Mouse (Mus musculus) retina, adult 2 months (tissue): ENCODE results near the gene Styx.
A peak's percentile ranks its signal among the peaks of the same experiment; 100 is the strongest.

Experiments
- DNase-seq: peaks from one replicate; pipeline ENCODE4 v3.0.0-alpha.2; 2012; ENCODE audit warnings: low read depth, low spot score

Styx gene

DNA sequence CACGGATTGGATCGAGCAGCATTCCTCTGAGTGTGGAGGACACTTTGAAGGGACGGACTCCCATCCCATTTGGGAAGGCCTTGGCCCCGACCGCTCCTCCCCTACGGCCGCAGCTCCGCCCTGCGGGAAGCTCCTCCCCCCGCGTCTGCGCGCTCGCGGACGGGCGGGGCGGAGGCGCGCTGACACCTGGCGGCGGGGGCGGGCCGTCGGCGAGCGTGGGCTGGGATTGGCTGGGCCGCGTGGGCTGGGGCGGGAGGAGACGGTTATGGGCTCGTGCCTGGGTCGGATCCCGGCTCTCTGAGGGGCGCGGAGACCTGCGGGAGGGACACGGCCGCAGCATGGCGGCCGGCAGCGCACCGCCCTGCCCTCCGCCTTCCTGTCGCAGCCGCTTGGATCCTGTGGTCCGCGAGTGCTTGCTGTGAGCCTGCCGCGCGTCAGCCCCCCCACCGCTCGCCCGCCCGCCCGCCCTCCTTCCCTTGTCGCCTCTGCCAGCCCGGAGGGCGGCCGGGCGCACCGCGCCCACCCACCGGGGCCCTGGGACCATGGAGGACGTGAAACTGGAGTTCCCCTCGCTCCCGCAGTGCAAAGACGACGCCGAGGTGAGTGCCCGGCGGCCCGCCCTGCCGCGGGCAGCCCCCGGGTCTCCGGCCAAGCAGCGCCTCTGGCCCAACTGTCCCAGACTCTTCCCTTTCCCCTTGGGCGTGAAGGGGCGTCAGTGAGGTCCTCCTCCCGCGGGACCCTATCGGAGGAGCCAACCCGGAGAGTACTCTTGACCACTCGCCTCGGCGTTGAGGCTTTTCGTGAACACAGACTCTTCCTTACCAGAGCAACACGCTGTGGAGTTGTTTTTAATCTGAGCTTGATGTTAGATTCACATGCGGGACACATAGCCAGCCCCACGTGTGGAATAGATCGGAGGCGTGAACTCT lies at the start of gene Styx:
Gene Styx, plus strand, starts transcription at position 163 of the 929 bp plus-strand sequence.
- DNase-seq = peak; percentile 80

DNA sequence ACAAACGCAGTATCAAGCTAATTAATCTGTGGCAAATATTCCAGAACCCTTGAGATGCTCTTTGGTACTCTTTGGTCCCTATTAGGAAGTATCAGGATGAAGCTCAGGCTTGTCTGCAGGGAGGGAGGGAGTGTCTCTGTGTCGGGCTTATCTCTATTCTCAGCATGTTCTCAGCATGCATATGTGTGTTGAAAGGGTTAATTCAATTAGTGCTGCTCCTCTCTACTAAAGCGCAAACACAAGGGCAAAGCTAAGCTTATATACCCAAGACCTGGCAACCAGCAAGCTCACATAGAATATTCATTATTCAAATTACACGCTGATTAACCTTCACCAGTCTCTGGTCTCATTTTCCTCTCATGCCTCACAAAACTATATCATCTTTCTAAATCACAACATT lies 47.0 kb upstream of the Styx start:
- DNase-seq = no peak

GRCm38 (mm10) chr14:45304389-45304788 lies 46.5 kb upstream of the Styx start:
- DNase-seq = no peak

GRCm38 (mm10) chr14:45305852-45306251 lies 45.0 kb upstream of the Styx start:
- DNase-seq = no peak

DNA sequence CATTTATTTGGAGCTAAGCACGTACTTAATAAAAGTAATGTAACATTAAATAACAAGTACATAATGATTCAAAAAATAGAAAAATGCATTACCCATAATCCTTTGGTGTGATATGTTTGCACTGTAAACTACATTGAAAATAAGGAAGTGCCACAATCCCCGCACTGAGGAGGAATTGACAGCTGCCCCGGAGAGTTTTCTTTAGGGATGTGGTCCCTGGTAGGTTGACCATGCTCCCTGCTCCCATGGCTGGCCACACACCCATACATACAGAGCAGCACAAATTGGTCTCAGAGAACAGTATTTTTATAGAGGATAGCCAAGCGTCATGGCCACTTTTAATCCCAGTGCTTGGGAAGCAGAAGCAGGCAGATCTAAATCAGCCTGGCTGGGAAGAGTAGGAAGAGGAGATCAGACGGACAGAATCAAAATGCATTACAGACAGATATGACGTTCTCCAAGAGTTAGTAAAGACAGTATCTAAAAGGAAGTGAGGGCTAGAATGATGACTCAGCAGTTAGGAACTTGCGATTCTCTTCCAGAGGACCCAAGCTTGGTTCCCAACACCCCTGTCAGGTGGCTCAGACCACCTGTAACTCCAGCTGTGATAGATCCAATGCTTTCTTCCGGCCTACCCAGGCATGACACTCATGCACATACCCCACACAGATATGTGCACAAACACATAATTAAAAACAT lies 43.1 kb upstream of the Styx start:
- no peak for DNase-seq

GRCm38 (mm10) chr14:45309646-45310045 lies 41.2 kb upstream of the Styx start:
- DNase-seq = no peak

GRCm38 (mm10) chr14:45310101-45310500 lies 40.8 kb upstream of the Styx start:
- no peak for DNase-seq

- no peak for DNase-seq
These were observed 34.0 kb upstream of the Styx start for GRCm38 (mm10) chr14:45316927-45317326.

DNA sequence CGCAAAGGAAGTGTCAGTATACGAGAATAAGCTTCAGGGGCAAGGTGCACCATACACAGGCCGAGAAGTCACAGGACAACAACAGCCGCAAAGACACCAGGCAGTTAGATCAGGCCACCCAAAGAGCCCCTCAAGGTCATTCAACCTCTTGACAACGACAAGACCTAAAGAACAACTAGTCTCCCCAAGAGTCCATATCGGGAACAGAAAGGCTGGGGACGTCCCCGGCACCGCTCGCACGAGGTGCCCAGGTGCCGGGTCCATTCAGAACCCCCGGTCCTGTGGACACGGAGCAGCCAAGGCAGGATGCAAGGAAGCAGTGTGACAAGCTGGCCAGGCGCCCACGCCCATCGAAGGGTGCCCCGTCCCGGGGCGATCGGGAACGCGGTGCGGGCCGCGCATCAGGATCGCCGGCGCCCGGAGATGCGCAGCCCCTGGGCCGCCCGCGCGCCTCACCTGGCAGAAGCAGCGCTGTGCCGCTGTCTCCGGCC lies 32.9 kb upstream of the Styx start:
- DNase-seq = no peak

GRCm38 (mm10) chr14:45318426-45319236 lies 32.3 kb upstream of the Styx start, which contains the start of gene Ero1l:
TSS of gene Ero1l (minus strand) at chr14:45318771.
- DNase-seq = peak; percentile 75

- no peak for DNase-seq
These were observed 31.7 kb upstream of the Styx start for GRCm38 (mm10) chr14:45319237-45319610.

DNA sequence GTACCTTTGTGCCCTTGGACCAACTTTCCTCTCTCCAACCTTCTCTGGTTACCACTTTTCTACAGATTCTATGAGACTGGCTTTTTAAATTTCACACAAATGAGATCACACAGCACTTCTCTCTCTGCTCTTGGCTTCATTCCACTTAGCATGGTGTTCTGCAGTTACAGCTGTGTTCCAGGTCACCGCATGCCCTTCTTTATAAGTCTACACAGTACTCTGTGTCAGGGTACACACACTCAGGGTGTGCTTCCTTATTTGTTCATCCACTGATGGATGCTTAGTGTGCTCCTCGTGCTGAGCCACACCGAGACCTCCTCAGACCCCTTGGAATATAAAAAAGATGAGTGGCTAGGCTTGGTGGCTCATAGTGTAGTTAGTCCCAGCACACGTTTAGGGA lies 30.8 kb upstream of the Styx start:
- no peak for DNase-seq

- DNase-seq = no peak
These were observed 29.8 kb upstream of the Styx start for GRCm38 (mm10) chr14:45321067-45321466.

DNA sequence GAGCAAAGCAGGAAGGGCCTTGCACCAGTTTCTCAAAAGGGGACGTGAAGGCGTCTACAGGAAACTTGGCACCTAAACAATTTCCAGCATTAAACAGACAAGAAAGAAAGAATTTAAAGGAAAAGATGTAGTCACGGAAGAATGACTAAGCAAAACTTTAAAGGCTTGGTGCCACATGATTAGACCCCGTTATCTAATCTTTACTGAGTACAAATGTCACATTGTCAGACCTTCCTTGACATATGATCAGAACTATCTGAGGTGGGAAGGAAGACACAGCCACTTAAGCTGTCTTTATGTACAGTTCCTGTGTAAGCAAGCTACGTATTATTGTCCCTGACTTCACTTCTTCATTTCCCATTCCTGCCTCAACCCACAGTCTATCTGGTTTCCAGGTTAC lies 29.3 kb upstream of the Styx start:
- DNase-seq = no peak

DNA sequence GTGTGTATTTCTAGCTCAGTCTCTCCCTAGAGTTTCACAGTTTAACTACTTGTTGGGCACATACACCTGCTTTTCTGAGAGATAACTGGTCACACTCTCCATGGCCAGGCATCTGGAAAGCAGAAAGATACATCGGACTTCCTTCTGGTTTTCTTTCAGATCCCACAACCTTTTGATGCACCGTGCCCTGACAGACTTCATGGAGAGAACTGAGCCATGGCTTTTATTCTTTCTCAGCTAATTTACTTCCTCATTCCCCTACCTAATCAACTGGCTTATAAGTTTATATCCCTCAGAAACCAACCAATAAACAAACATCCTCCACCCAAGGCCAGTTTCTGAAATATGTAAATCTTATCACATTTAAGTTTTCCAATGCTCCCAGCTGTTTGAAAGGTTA lies 28.4 kb upstream of the Styx start:
- DNase-seq = no peak

- DNase-seq = no peak
These were observed 27.6 kb upstream of the Styx start for GRCm38 (mm10) chr14:45323320-45323719.

DNA sequence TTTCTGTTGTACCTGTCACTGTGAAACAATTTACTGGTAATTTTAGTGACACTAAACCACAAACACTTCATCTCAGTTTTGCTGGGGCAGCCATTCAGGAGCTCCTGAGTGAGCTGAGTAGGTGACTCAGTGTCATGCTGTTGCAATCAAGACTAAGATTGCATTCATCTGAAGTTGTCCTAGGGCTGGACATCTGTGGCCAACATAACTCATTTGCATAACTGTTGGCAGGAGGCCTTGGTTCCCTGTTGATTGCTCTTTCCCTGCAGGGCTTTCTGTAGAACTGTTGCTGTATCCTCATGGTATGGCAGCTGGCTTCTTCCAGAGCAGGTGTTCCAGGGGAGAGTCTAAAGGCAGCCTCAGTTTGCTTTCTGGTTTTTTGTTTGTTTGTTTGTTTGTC lies 25.4 kb upstream of the Styx start:
- no peak for DNase-seq

- DNase-seq = no peak
These were observed 22.7 kb upstream of the Styx start for GRCm38 (mm10) chr14:45328072-45328713.

GRCm38 (mm10) chr14:45329018-45329588 lies 21.8 kb upstream of the Styx start:
- DNase-seq = no peak

DNA sequence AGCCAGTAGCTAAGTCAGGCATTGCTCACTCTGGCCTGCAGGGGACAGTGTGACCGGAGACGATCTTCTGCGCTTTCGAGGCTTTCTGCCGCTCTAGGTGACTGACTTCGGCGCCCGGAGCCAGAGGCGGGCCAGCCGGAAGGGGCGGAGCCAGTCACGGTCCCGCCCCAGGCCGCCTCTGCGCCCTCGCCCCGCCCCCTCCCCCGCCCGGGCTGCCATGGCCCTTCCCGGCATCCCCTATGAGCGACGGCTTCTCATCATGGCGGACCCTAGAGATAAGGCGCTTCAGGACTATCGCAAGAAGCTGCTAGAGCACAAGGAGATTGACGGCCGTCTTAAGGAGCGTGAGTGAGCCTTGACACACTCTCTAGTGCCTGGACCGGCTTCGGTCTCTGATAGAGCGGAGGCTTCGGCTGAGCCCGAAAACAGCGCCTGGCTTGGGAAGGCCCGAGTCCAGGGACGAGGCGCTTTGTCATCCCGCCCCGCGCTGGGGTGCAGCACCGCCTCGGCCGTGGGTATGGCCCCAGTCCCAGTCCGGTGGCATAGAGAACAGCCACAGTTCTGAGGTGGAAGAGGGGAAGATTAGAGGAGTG lies 21.2 kb upstream of the Styx start, which contains the start of gene Psmc6:
Gene Psmc6, plus strand, starts transcription at position 200 of the 593 bp plus-strand sequence.
- peak; percentile 88 for DNase-seq
